Mouse (Mus musculus): Measurements from ENCODE around the gene Smbd1.

Gene Smbd1

DNA sequence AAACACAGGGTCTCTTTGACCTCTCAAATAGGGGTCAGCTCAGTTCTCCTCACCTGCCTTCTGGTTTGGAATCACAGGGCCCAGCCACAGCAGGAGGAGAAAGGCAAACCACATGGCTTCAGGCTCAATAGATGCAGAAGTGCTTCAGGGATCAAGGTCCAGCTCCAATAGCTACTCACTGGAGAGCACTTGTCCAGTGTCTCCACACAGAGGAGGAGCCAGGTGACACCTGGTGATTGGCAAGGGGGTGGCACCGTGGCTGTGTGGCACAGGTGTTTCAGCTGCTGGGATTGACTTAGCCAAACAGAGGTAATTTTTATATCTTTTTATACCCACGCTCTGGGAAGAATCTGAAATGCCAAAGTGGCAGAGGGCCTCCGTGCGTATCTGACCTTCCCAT is at the start of gene Smbd1:
TSS of gene Smbd1 (minus strand) at position 157 of the 400 bp plus-strand sequence.
- DNase-seq, result no peak

DNA sequence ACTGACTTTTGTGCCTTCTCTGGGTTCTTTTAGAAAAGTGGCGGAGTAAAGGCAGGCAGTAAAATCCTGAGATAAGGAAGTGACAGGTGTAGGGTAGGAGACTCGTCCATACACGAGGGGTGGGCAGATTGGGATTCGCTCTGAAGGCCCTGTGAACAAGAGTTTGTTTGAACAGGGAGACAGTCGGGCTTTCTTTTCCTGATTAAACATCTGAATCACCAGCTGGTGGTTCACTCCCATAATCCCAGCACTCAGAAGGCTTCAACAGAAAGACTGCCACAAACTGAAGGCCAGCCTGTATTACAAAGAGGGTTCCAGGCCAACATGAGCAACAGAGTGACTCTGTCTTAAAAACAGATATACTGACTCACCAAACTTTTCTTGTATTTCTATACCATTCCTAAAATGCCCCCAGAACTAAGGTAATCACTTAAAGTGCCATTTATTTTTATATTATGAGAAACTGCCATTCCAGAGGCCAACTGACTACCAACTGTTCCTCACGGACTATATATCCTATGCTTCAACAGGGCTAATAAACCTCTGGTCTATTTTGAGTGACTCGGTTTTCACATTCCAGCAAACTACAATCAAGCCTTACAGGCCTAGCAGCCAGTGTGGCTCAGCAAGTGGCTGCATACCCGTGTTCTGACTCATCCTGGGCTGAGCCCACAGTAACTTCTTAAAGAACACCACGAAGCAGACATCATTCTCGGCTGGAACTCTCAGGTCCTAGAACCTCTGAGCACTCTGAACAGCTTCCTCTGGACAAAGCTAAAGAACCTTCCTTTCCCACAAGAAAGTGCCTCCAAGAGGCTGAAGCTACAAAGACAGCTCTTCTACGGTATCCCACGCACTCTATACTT is 48.7 kb upstream of the Smbd1 start:
- DNase-seq, result no peak

DNA sequence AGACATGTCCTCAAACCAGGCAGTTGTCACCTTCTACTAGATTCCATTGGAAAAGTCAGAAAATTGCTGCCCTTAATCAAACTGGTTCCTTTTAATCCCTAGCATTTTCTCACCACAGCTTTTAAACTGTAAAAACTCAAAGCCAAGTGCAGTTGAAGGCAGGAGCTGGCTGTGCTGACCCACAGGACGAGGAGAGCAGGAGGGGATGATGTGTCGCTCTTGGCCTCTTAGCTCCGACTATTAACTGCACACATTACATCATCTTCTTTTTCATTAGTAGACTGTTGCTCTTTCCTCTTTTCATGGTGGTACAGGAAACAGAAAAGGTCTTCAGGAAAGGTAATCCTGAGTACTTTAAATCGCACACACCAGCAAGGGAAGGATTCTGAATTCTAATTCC is 48.1 kb upstream of the Smbd1 start:
- DNase-seq, result no peak

DNA sequence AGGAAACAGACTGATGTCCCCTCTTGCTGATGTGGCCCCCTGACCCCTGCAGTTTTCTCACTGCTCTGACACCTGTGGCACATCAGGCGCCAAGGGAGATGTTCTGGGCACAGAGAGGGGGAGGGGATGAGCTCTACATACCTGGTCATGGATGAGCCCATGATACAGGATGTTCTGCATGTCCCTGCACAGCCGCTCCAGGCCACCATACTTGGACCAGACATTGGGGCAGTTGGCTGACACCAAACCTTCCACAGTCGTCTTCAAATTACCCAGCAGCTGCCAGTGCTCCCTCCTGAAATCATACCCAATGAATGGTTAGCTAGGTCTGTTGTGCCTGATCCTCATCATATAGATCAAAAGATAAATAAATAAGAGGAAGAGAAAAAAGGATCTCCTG is 46.5 kb upstream of the Smbd1 start:
- DNase-seq, result no peak

DNA sequence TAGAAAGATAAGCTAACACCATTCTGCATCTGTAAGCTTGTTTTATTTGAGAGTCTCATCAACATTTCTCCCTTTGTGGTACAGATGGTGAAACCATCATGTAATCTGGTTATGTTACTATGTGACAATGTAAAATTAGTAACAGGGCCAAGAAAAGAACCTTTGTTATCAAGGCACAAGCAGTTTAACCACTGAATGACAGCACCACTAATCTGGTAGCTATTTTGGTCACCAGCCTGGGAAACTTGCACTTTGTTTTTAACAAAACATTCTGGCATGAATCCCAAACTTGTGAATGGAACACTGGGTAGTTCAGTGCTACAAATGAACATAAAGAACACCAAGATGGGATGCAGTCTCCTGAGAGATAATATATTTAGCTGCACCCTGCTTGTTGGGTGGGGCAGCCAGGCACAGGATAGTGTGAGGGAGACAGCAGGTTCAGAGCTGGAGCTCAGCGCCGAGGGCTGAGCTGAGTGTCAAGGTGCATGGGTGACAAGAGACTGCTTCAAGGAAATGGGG is 43.8 kb upstream of the Smbd1 start:
- peak; percentile 14 for DNase-seq

- peak; percentile 39 for DNase-seq
These were observed 43.3 kb upstream of the Smbd1 start for GRCm38 (mm10) chr16:32853492-32854049.

GRCm38 (mm10) chr16:32849042-32849830 is 39.0 kb upstream of the Smbd1 start:
- peak; percentile 25 for DNase-seq

- no peak for DNase-seq
These were observed 36.8 kb upstream of the Smbd1 start for GRCm38 (mm10) chr16:32847103-32847502.

DNA sequence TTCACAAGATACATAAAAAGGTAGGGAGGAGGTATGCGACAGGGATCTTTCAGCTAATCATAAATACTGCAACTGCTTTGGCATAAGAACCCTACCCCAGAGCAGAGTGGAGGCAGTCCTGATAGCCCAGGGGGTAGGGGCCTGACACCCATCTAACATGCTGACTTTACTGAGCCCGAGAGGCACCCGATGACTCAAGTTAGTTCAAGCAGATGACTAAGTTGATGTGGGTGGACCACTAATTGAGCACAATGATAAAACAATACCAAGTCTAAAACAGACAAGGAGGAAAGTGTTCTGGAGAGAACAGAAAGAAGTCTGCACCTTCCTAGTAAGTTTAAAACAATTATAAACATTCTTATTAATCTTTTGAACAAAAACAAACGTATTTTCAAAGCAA is 21.2 kb upstream of the Smbd1 start:
- no peak for DNase-seq

DNA sequence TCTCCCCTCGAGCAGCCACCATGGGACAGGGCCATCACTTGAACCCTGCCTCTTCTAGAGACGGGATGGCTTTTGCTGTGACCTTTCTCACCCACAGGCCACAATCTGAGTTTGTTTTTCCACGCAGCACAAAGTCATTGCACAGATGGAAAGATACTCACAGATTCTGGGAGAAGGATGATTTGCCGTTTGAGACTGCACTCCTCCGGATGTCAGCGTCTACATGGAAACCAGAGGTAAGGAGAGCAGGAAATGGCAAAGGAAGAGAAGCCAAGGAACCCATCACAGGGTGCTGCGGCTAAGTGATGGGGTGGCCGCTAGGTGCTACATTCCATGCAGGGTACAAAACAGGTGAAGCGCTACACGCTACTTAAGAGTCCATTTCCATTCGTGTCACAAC is 18.8 kb upstream of the Smbd1 start:
- no peak for DNase-seq

DNA sequence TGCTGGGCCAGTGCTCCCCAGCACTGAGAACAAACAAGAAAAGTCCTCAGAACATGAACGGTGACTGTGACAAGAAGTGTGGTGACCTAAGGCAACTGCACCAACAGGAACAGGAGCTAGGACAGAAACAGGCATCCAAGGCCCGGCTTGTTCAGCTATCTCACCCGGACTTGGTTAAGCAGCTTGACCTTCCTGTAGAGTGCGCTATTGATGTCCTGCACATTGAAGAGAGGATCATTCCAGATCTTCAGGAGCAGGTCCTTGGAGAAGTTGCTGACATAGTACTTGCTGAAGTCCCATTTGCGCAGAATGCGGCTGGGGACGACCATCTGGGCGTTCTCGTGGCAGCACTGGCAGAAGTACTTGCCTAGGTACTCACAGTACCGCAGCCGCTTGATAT is 16.2 kb upstream of the Smbd1 start:
- no peak for DNase-seq

- DNase-seq, result no peak
These were observed 15.1 kb upstream of the Smbd1 start for GRCm38 (mm10) chr16:32825380-32825779.

DNA sequence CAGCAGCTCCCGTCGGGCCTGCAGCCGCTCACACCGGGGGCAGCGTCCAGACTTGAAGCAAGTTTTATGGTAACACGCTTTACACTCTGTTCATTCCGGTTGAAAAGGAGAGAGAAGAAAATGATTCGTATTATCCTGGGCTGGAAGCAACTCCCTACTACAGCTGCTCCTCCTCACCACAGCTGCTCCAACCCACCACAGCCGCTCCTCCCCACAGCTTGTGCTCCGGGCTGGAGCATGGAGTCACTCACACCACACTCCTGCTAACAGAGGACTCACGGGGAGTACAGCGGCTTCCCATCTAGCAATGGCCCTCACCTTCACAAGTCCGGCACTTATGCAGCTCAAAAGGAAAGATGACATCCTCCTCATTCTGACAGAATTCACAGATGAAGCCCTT is 13.8 kb upstream of the Smbd1 start:
- no peak for DNase-seq

GRCm38 (mm10) chr16:32823487-32823886 is 13.2 kb upstream of the Smbd1 start:
- no peak for DNase-seq

GRCm38 (mm10) chr16:32822881-32823280 is 12.6 kb upstream of the Smbd1 start:
- no peak for DNase-seq

DNA sequence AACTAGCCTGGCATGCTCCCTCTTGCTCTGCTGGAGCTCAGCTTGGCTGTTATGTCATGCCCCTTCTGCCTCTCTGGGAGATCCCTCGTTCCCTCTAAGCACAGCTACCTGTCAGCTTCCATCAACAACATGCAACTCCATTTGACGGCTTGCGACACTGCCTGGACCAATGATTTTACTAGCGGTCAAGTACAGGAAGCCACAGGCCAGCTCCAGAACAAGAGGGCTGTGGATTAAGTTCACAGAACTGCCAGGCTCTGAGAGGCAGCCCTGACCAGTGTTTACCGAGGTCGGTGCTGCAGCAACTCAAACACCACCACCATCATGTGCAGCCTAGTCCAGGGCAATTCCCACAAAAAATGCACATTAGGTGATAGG is 12.2 kb upstream of the Smbd1 start:
- no peak for DNase-seq

DNA sequence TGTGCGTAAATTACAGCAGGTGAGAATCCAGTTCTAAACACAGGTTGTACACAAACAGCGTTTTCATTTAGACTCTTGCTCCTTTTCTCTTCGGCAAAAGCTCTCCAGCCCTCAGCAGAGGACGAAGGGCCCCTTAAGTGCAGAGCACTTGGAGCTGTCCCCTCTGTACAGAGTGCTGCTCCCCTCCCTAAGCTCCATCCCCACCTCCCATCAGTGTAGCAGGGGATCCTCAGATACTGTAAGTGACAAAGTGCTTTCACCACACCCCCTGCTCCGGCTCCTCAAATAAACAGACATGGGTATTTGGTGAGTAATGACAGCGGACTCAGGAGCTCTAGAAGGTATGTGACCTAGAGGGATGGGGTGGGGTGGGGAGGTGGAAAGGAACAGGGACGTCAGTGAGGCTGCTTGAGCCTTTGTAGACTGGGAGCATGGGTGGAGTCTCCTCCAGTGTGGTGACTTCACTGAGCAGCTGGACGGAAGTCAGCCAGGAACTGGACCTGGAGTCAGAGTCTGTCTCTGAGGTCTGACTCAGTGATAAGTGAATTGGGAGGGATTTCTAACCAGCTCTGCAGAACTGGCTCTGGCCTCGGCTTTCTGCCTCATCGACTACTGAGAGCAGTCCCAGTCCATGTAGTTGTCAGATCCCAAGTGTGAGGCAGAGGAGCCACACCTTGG is 11.6 kb upstream of the Smbd1 start:
- no peak for DNase-seq

DNA sequence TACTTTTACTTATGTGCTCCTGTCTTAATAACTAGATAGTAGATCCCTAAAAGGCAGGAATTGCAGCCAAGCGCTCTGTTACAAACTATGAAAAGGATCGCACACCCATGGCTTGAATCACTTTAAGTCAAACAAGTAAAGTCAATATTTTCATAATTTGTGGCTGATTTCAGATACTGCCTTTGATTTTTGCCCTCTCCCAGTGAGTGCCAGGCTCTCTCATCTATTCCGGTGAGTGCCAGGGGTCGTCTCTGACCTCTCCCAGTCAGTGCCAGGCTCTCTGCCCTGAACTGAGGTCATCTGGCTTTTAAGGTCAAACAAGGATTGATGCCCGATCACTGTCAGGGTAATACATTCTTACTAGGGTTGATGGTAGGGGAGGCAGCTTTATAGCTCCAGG is 8.2 kb upstream of the Smbd1 start:
- DNase-seq, result no peak

- DNase-seq, result no peak
These were observed 7.8 kb upstream of the Smbd1 start for GRCm38 (mm10) chr16:32818036-32818435.

- DNase-seq, result no peak
These were observed 4.9 kb upstream of the Smbd1 start for GRCm38 (mm10) chr16:32815160-32815605.

DNA sequence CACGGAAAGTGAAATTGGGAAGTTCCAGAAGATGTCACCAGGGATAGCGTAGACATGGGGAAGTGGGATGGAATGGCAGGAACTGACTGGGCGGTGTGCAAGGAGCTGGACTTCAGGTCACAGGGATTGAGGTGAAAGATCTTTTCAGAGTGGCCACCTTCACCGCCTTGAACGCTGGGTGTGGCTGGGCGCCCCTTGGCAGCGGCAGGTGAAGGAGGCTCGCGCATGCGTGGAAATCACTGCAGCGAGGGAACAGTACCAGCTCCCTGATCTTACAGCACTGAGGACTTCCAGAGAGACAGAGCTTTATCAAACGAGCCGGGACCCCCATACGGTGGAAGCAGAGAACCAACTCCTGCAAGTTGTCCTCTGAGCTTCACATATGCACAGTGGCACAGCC is 4.3 kb upstream of the Smbd1 start:
- peak; percentile 36 for DNase-seq

- DNase-seq, result no peak
These were observed 3.5 kb upstream of the Smbd1 start for GRCm38 (mm10) chr16:32813771-32814170.

- DNase-seq, result no peak
These were observed 3.1 kb upstream of the Smbd1 start for GRCm38 (mm10) chr16:32813362-32813761.
